Mouse (Mus musculus): ENCODE measurements around the gene Ppm1b. TPM values are rescaled to one million over a fixed set of nuclear protein-coding genes. Genes with fewer than 3 reads are reported as not detected.
A peak's percentile ranks its signal among the peaks of the same experiment; 100 is the strongest.

Gene Ppm1b
- polyA plus RNA-seq, 1 experiment from 2014 or later, result 63.8 TPM

DNA sequence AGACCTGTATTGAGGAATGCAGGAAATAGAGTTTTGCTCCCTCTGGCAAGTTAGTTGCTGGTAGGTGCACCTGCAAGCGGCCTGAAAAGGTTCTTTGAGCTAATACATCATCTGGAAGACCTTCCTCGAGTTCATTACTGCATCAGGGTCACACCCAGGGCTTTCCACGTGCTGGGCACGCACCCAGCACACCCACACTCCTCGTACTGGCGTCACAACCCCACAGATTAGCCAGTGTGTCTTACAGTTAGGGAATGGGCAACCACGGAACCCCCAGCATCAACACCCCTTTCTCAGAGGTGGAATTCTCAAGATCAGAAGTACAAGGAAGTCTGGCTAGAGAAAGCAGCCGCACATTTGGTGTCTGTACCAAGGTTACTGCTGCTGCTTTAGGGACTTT lies 67.7 kb downstream of the Ppm1b start:
- H3K9me3 ChIP-seq (replicated peaks), result no peaks in the 10 kb centered on the region
- no peak for ATAC-seq (replicated peaks; ENCODE audit: insufficient number of reproducible peaks, insufficient read depth, low FRiP score, low read depth)
- H3K4me1 ChIP-seq (replicated peaks), result 0 out of 2 replicates have a peak, but pooled peaks cover 2% of the 10 kb centered on the region
- H3K4me2 ChIP-seq, result no peak overlapping the region
- no peak overlapping the region for H3K27ac ChIP-seq
- no peaks in the 10 kb centered on the region for H3K36me3 ChIP-seq
- H3K27me3 ChIP-seq, result no peaks in the 10 kb centered on the region
- H3K4me3 ChIP-seq, result no peak overlapping the region
- 85% methylated on average over 8 of the region's 8 CpGs for WGBS
- no peak overlapping the region for H3K9ac ChIP-seq

DNA sequence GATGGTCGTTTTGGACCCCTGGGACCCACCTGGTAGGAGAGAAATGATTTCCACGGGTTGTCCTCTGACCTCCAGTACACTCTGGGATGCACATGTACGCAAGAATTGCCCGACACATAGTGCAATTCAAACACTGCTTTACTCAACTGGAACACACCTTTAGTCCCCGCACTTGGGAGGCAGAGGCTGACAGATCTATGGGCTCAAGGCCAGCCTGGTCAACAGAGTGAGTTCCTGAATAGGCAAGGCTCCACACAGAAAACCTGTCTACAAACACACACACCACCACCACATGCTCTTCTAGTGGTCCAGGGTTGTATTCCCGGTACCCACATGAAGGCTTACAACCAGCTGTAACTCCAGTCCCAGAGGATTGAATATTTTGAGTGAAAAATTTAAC lies 68.6 kb downstream of the Ppm1b start:
- no peaks in the 10 kb centered on the region for H3K9me3 ChIP-seq (replicated peaks)
- no peaks in the 10 kb centered on the region for H3K36me3 ChIP-seq
- H3K27ac ChIP-seq, result no peak overlapping the region
- H3K4me1 ChIP-seq (replicated peaks), result 0 out of 2 replicates have a peak, but pooled peaks cover 2% of the 10 kb centered on the region
- no peak overlapping the region for H3K4me2 ChIP-seq
- 89% methylated on average over 6 of the region's 6 CpGs for WGBS
- no peak overlapping the region for H3K4me3 ChIP-seq
- H3K9ac ChIP-seq, result no peak overlapping the region
- H3K27me3 ChIP-seq, result no peaks in the 10 kb centered on the region
- ATAC-seq (replicated peaks; ENCODE audit: insufficient number of reproducible peaks, insufficient read depth, low FRiP score, low read depth), result no peak

DNA sequence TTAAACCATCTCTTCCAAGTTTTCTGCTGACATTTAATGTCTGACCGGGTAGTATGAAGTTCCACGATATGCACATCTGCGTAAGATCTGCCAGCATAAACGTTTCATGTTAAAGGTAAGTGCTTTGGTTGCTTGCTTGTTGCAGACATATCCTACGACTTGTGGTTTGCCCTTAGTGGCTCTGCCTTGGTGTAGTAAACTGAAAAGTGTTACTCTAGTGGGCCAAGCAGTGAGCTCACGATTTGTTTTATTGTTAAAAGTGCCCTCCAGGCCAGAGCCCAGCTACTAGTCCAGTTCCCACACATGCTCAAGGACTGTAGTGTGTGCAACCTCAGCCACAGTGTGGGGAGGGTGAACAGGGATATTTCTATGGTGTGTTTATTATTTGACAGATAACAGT lies 69.9 kb downstream of the Ppm1b start:
- H3K4me1 ChIP-seq (replicated peaks), result 0 out of 2 replicates have a peak, but pooled peaks cover 2% of the 10 kb centered on the region
- no peak overlapping the region for H3K27ac ChIP-seq
- no peak overlapping the region for H3K4me2 ChIP-seq
- H3K9ac ChIP-seq, result no peak overlapping the region
- 85% methylated on average over 6 of the region's 6 CpGs for WGBS
- H3K27me3 ChIP-seq, result no peaks in the 10 kb centered on the region
- H3K9me3 ChIP-seq (replicated peaks), result no peaks in the 10 kb centered on the region
- no peaks in the 10 kb centered on the region for H3K36me3 ChIP-seq
- H3K4me3 ChIP-seq, result no peak overlapping the region
- ATAC-seq (replicated peaks; ENCODE audit: insufficient number of reproducible peaks, insufficient read depth, low FRiP score, low read depth), result no peak

DNA sequence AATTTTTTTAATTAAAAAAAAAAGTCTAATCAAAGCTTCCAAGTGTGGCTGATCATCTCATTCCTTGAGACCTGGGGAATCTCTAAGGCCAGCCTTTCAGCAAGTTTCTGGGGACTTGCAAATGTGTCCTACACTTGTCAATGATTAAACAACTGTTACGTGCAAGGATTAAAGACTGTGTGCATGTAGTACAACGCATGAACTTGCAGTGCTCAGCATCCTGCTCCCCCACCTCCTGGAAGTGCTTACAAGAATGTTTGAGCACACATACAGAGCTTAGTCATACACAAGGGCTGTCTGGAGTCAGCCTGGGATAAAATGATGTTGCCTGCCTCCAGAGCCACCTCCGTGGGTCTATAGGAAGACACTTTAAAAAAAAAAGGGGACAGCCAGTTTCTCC lies 70.7 kb downstream of the Ppm1b start:
- no peaks in the 10 kb centered on the region for H3K9me3 ChIP-seq (replicated peaks)
- ATAC-seq (replicated peaks; ENCODE audit: insufficient number of reproducible peaks, insufficient read depth, low FRiP score, low read depth), result no peak
- H3K9ac ChIP-seq, result no peak overlapping the region
- H3K36me3 ChIP-seq, result no peaks in the 10 kb centered on the region
- no peak overlapping the region for H3K4me3 ChIP-seq
- H3K27me3 ChIP-seq, result no peaks in the 10 kb centered on the region
- 83% methylated on average over 3 of the region's 3 CpGs for WGBS
- H3K4me2 ChIP-seq, result no peak overlapping the region
- no peak overlapping the region for H3K27ac ChIP-seq
- 0 out of 2 replicates have a peak, but pooled peaks cover 2% of the 10 kb centered on the region for H3K4me1 ChIP-seq (replicated peaks)

DNA sequence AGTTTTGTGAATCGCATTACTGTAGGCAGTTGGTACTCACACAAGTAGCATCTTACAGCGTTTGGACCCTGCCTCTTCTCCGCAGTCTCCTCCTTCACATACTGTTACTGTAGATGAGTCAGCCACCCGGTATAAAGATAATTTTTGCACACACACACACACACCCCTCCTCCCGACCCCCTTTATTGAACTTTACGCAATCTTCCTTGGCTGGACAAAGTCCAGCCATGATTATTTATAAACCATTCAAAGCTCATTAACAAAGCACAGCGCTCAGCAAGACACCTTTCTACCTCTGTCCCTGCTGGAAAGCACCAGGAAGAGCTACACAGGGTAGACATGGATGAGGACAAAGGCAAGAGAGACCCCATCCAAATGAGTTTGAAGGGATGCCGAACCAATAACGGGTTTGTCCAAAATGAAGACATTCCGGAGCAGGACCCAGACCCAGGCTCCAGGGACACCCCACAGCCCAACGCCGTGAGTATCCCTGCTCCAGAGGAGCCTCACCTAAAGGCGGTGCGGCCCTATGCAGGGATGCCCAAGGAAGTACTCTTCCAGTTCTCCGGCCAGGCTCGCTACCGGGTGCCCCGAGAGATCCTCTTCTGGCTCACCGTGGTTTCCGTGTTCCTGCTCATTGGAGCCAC lies 71.7 kb downstream of the Ppm1b start, which contains the start of gene Slc3a1:
Slc3a1 (plus strand) TSS at position 284 of the 647 bp plus-strand sequence.
- Histone ChIP-seq H3K4me3 (no peak within 1 kb of the TSS), H3K9ac (no peak within 1 kb of the TSS), H3K27ac (no peak within 1 kb of the TSS), H3K4me2 (no peak within 1 kb of the TSS), H3K36me3 (no peaks in the 10 kb centered on the region), H3K9me3 (replicated peaks) (no peaks in the 10 kb centered on the region), H3K4me1 (replicated peaks) (0 out of 2 replicates have a peak, but pooled peaks cover 2% of the 10 kb centered on the region), H3K27me3 (no peaks in the 10 kb centered on the region)
- no peak for ATAC-seq (replicated peaks; ENCODE audit: insufficient number of reproducible peaks, insufficient read depth, low FRiP score, low read depth)
- WGBS, result 89% methylated on average over 20 of the region's 20 CpGs

- no peaks in the 10 kb centered on the region for H3K4me1 ChIP-seq (replicated peaks)
- H3K27me3 ChIP-seq, result no peaks in the 10 kb centered on the region
- 85% methylated on average over 10 of the region's 10 CpGs for WGBS
- no peak overlapping the region for H3K4me2 ChIP-seq
- H3K36me3 ChIP-seq, result no peaks in the 10 kb centered on the region
- no peak overlapping the region for H3K4me3 ChIP-seq
- H3K27ac ChIP-seq, result no peak overlapping the region
- H3K9ac ChIP-seq, result no peak overlapping the region
- no peak for ATAC-seq (replicated peaks; ENCODE audit: insufficient number of reproducible peaks, insufficient read depth, low FRiP score, low read depth)
- H3K9me3 ChIP-seq (replicated peaks), result no peaks in the 10 kb centered on the region
Observed at GRCm38 (mm10) chr17:85028797-85029196, 72.3 kb downstream of the Ppm1b start.

DNA sequence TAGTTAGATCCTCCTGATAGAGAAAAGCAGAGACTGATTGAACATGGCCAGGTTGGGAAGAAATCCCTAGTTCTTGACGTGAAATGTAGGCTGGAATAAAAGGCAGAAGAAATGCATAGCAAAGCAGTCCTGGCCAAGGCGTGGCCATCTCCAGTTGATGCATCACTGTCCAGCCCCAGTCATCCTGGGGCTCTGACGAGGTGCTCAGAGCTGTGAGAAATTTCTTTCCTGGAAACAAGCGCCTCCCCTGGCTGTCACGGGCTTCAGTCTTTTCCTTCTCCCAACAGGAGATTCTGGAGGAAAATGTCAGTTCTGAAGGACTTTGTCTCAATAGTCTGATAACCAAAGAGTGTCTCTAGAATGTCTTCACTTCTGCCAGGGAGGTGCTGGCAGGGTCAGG lies 74.1 kb downstream of the Ppm1b start:
- 62% methylated on average over 5 of the region's 5 CpGs for WGBS
- H3K4me2 ChIP-seq, result no peak overlapping the region
- no peak for ATAC-seq (replicated peaks; ENCODE audit: insufficient number of reproducible peaks, insufficient read depth, low FRiP score, low read depth)
- H3K27me3 ChIP-seq, result no peaks in the 10 kb centered on the region
- no peak overlapping the region for H3K9ac ChIP-seq
- no peaks in the 10 kb centered on the region for H3K9me3 ChIP-seq (replicated peaks)
- no peaks in the 10 kb centered on the region for H3K4me1 ChIP-seq (replicated peaks)
- no peak overlapping the region for H3K27ac ChIP-seq
- no peaks in the 10 kb centered on the region for H3K36me3 ChIP-seq
- no peak overlapping the region for H3K4me3 ChIP-seq

DNA sequence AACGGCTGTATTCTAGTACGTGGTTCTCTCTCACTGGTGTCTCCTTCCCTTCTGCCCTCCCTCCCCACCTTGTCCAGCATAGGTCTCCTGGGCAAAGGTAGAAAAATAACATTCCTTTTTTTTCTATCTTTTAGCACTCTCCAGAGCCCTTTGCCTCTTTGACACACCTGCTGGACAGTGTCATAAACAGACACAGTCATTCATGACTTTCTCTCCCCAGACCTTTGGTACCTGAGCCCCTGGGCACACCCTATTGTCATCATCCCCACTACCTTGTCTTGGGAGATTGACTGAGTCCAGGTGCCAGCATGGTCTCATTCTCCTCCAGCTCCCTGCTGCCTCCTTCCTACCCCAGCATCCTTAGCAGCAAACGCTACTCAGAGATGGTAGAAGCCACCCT lies 76.5 kb downstream of the Ppm1b start:
- no peak for ATAC-seq (replicated peaks; ENCODE audit: insufficient number of reproducible peaks, insufficient read depth, low FRiP score, low read depth)
- 81% methylated on average over 3 of the region's 3 CpGs for WGBS

GRCm38 (mm10) chr17:85034068-85034467 lies 77.5 kb downstream of the Ppm1b start:
- Histone ChIP-seq H3K4me3 (no peak overlapping the region), H3K9me3 (replicated peaks) (no peaks in the 10 kb centered on the region), H3K27me3 (no peaks in the 10 kb centered on the region), H3K9ac (no peak overlapping the region), H3K4me1 (replicated peaks) (no peaks in the 10 kb centered on the region), H3K27ac (no peak overlapping the region), H3K36me3 (no peaks in the 10 kb centered on the region), H3K4me2 (peak overlapping the region; percentile 21; the same call in 1 of the 2 replicates)
- WGBS, result 46% methylated on average over 11 of the region's 11 CpGs
- ATAC-seq (replicated peaks; ENCODE audit: insufficient number of reproducible peaks, insufficient read depth, low FRiP score, low read depth), result no peak

More for the DNA sequence above, 76.5 kb downstream of the Ppm1b start:
- Histone ChIP-seq H3K4me2 (no peak overlapping the region), H3K27me3 (no peaks in the 10 kb centered on the region), H3K4me1 (replicated peaks) (no peaks in the 10 kb centered on the region), H3K27ac (no peak overlapping the region), H3K9me3 (replicated peaks) (no peaks in the 10 kb centered on the region), H3K9ac (no peak overlapping the region), H3K4me3 (no peak overlapping the region), H3K36me3 (no peaks in the 10 kb centered on the region)

DNA sequence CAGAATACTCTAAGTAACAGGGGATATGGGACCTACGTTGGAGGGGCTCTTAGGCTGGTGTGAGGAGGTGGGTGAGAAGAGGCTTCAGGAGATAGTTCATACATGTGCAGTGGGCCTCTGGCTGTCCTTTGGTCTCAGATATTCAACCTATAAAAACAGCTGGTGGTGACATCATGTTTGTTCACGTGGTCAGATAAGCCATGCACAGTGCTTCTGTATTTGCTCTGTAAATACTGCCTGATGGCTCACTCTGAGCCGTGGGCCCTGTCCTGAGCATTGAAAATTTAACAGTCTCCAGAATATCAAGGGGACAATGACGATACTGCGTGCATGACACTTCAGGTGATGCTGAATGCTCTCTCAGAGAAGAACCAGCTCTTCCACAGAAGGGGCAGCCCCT lies 81.3 kb downstream of the Ppm1b start:
- no peaks in the 10 kb centered on the region for H3K27me3 ChIP-seq

GRCm38 (mm10) chr17:85038311-85038710 lies 81.8 kb downstream of the Ppm1b start:
- no peaks in the 10 kb centered on the region for H3K4me1 ChIP-seq (replicated peaks)
- H3K4me2 ChIP-seq, result no peak overlapping the region
- ATAC-seq (replicated peaks; ENCODE audit: insufficient number of reproducible peaks, insufficient read depth, low FRiP score, low read depth), result no peak
- no peaks in the 10 kb centered on the region for H3K9me3 ChIP-seq (replicated peaks)
- H3K9ac ChIP-seq, result no peak overlapping the region
- H3K27me3 ChIP-seq, result no peaks in the 10 kb centered on the region
- H3K36me3 ChIP-seq, result no peaks in the 10 kb centered on the region
- H3K4me3 ChIP-seq, result no peak overlapping the region
- H3K27ac ChIP-seq, result no peak overlapping the region
- 78% methylated on average over 4 of the region's 4 CpGs for WGBS

More for the DNA sequence above, 81.3 kb downstream of the Ppm1b start:
- WGBS, result 72% methylated on average over 5 of the region's 5 CpGs
- Histone ChIP-seq H3K4me2 (no peak overlapping the region), H3K36me3 (no peaks in the 10 kb centered on the region), H3K4me1 (replicated peaks) (no peaks in the 10 kb centered on the region), H3K4me3 (no peak overlapping the region), H3K9ac (no peak overlapping the region), H3K27ac (no peak overlapping the region), H3K9me3 (replicated peaks) (no peaks in the 10 kb centered on the region)
- ATAC-seq (replicated peaks; ENCODE audit: insufficient number of reproducible peaks, insufficient read depth, low FRiP score, low read depth), result no peak

- H3K4me2 ChIP-seq, result no peak overlapping the region
- no peak overlapping the region for H3K4me3 ChIP-seq
- no peaks in the 10 kb centered on the region for H3K36me3 ChIP-seq
- no peak overlapping the region for H3K9ac ChIP-seq
- no peaks in the 10 kb centered on the region for H3K9me3 ChIP-seq (replicated peaks)
- 84% methylated on average over 5 of the region's 5 CpGs for WGBS
- no peaks in the 10 kb centered on the region for H3K4me1 ChIP-seq (replicated peaks)
- no peak overlapping the region for H3K27ac ChIP-seq
- ATAC-seq (replicated peaks; ENCODE audit: insufficient number of reproducible peaks, insufficient read depth, low FRiP score, low read depth), result no peak
- H3K27me3 ChIP-seq, result no peaks in the 10 kb centered on the region
Observed at GRCm38 (mm10) chr17:85038761-85039160, 82.2 kb downstream of the Ppm1b start.
